Mouse (Mus musculus) cortical plate, adult 2 months (tissue): Measurements from ENCODE around the gene Ubl5.

ENCODE experiments used
- CTCF ChIP-seq: fragments of 200-500 bp; IDR thresholded peaks from 2 replicates; pipeline ENCODE4 v1.5.1; 2011; ENCODE audit warnings: mild to moderate bottlenecking, control low read depth, low read length; ENCODE audit not compliant: insufficient read depth; ENCODE audit errors: extremely low read depth
- POLR2A ChIP-seq: fragments of 200-500 bp; IDR thresholded peaks from 2 replicates; pipeline ENCODE4 v1.6.1; 2011; ENCODE audit warnings: mild to moderate bottlenecking, low read length, control low read depth; ENCODE audit not compliant: insufficient read depth; ENCODE audit errors: extremely low read depth

DNA sequence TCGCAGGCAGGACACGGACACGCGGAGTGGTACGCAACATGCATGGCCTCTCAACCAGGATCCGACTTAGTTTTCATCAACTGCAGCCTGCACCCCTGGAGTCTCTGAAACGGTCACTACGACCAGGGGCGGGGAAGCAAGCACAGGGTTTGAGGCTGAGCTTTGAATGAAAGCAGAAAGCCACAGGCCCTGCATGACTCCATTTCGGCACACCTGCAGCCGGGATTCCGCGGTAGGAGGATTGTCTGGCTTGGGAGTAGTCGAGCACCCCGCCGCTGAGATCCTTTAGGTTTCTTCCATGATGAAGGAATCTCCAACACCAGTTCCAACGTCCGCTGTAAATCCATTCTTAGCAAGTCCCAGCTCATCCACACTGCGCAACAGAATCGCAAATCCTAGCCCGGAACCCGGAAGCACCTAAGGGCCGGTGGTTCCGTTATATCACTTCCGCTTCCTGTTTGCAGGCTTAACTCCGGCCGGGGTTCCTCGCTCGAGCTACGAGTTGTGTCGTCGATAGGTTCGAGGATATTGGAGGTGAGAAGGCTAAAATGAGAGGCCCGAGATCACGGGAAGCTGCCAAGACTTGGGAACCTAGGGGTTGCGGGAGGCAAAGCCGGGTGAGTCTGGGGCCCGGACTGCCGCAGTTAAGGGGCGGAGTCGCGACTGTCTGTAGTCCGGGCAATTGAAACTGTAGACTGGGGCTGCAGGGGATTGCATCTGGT lies 1.8 kb downstream of the Ubl5 start, which contains the start of gene Fbxl12:
- TF ChIP-seq CTCF: no peak
- TF ChIP-seq POLR2A: peak; percentile 87
